Mouse (Mus musculus): Measurements from ENCODE around the gene Tent4a. TPM values are rescaled to one million over a fixed set of nuclear protein-coding genes. Genes with fewer than 3 reads are reported as not detected.

Tent4a gene
- polyA plus RNA-seq, 1 experiment from 2014 or later = 6.2 TPM

DNA sequence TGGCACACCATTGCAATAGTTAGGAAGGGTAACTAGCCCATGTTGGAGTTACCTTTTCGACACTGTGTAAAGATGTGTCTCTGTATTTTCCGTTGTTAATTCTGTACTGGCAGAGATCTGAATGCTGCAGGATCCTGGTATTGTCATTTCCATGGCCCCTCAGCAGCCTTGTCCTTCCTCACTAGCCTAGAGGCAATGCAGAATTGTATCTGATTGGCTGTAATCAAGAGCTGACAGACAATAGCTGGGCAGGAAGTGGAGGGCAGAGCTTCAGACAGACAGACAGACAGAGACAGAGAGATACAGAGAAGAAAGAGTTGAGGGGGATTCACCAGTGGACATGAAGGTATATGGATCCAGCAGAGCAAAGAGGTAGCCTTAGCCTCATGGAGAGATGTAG, 75.5 kb downstream of the Tent4a start:
- Histone ChIP-seq H3K27me3 (replicated peaks; ENCODE audit: control insufficient read depth, insufficient read depth, low read length) (no peaks in the 10 kb centered on the region), H3K27ac (ENCODE audit: low read depth, low read length) (no peak overlapping the region), H3K9ac (ENCODE audit: low read depth, low read length) (no peak overlapping the region), H3K9me3 (ENCODE audit: control insufficient read depth, low read length) (no peaks in the 10 kb centered on the region), H3K4me2 (no peak overlapping the region), H3K4me1 (replicated peaks; ENCODE audit: control insufficient read depth, insufficient read depth, low read length) (no peaks in the 10 kb centered on the region), H3K4me3 (ENCODE audit: low read depth, low read length) (no peak overlapping the region), H3K36me3 (ENCODE audit: control insufficient read depth, insufficient read depth, low read length) (no peaks in the 10 kb centered on the region)
- no peak for ATAC-seq (replicated peaks; ENCODE audit: low FRiP score)
- DNase-seq (ENCODE audit: low spot score) = no peak
- 75% methylated on average over 2 of the region's 2 CpGs for WGBS

DNA sequence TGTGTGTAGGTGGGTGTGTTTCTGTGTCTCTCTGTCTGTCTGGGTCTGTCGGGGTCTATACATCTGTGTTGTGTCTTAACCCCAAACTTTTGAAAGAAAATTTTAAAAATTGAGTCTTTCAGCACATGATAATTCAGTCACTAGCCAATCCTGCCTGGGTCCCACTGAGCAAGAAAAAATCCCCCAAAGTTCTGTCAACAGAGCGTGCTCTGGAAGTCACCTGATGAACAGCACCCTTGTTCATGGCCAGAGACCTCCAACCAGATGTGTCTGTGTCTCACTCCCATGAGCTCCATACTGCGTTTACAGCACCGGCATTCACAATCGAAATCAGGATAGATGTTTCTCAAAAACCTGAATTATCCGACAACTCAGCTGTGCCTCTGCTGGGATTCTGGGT, 76.0 kb downstream of the Tent4a start:
- no peak for DNase-seq (ENCODE audit: low spot score)
- 88% methylated on average over 6 of the region's 6 CpGs for WGBS
- H3K9ac ChIP-seq (ENCODE audit: low read depth, low read length) = no peak overlapping the region
- H3K27ac ChIP-seq (ENCODE audit: low read depth, low read length) = no peak overlapping the region
- H3K4me3 ChIP-seq (ENCODE audit: low read depth, low read length) = no peak overlapping the region
- H3K4me2 ChIP-seq = no peak overlapping the region
- no peaks in the 10 kb centered on the region for H3K4me1 ChIP-seq (replicated peaks; ENCODE audit: control insufficient read depth, insufficient read depth, low read length)
- no peaks in the 10 kb centered on the region for H3K9me3 ChIP-seq (ENCODE audit: control insufficient read depth, low read length)
- no peak for ATAC-seq (replicated peaks; ENCODE audit: low FRiP score)
- no peaks in the 10 kb centered on the region for H3K36me3 ChIP-seq (ENCODE audit: control insufficient read depth, insufficient read depth, low read length)
- H3K27me3 ChIP-seq (replicated peaks; ENCODE audit: control insufficient read depth, insufficient read depth, low read length) = no peaks in the 10 kb centered on the region

DNA sequence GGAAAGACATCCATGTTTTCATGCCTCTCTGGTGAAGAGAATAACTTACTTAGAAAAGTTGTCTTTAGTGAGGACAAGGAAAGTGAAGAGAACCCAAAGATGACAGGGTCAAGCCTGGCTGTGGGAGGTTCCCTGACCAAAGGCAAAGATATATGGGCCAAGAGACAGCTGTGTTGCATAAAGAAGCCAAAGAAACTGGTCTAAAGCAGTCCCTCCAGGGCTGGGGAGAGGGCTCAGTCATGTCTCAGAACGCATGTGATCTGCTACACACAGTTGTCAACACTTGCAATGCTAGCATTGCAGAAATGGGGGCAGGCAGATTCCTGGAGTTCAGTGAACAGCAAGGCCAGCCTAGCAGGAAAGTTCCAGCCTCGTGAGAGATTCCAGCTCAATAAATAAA, 77.3 kb downstream of the Tent4a start:
- H3K4me2 ChIP-seq = no peak overlapping the region
- H3K36me3 ChIP-seq (ENCODE audit: control insufficient read depth, insufficient read depth, low read length) = no peaks in the 10 kb centered on the region
- H3K4me1 ChIP-seq (replicated peaks; ENCODE audit: control insufficient read depth, insufficient read depth, low read length) = no peaks in the 10 kb centered on the region
- no peak overlapping the region for H3K4me3 ChIP-seq (ENCODE audit: low read depth, low read length)
- no peak overlapping the region for H3K9ac ChIP-seq (ENCODE audit: low read depth, low read length)
- no peak for DNase-seq (ENCODE audit: low spot score)
- no peaks in the 10 kb centered on the region for H3K27me3 ChIP-seq (replicated peaks; ENCODE audit: control insufficient read depth, insufficient read depth, low read length)
- no peaks in the 10 kb centered on the region for H3K9me3 ChIP-seq (ENCODE audit: control insufficient read depth, low read length)
- no peak for ATAC-seq (replicated peaks; ENCODE audit: low FRiP score)
- 71% methylated on average over 2 of the region's 2 CpGs for WGBS
- H3K27ac ChIP-seq (ENCODE audit: low read depth, low read length) = no peak overlapping the region

DNA sequence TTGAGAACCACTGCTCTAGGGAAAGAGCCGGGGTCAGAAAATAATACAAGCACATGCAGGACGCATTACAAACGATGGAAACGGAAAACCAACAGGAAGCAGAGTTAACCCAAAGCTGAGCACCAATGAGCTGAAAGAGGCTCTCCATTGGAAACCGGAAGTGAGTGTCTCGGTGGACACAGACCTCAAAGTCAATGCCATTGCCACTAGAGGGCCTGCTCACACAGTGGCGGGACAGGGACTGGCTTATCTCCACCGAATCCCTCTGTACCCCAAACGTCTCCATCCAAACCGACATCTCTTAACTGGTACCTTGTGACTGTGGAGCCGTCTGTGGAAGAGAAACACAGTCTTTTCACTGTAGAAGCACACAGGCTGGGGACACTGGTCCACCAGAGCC, 77.8 kb downstream of the Tent4a start:
- no peaks in the 10 kb centered on the region for H3K4me1 ChIP-seq (replicated peaks; ENCODE audit: control insufficient read depth, insufficient read depth, low read length)
- no peaks in the 10 kb centered on the region for H3K27me3 ChIP-seq (replicated peaks; ENCODE audit: control insufficient read depth, insufficient read depth, low read length)
- no peaks in the 10 kb centered on the region for H3K9me3 ChIP-seq (ENCODE audit: control insufficient read depth, low read length)
- 67% methylated on average over 11 of the region's 11 CpGs for WGBS
- H3K36me3 ChIP-seq (ENCODE audit: control insufficient read depth, insufficient read depth, low read length) = no peaks in the 10 kb centered on the region
- no peak overlapping the region for H3K9ac ChIP-seq (ENCODE audit: low read depth, low read length)
- H3K4me2 ChIP-seq = no peak overlapping the region
- no peak for DNase-seq (ENCODE audit: low spot score)
- no peak overlapping the region for H3K4me3 ChIP-seq (ENCODE audit: low read depth, low read length)
- no peak for ATAC-seq (replicated peaks; ENCODE audit: low FRiP score)
- no peak overlapping the region for H3K27ac ChIP-seq (ENCODE audit: low read depth, low read length)

DNA sequence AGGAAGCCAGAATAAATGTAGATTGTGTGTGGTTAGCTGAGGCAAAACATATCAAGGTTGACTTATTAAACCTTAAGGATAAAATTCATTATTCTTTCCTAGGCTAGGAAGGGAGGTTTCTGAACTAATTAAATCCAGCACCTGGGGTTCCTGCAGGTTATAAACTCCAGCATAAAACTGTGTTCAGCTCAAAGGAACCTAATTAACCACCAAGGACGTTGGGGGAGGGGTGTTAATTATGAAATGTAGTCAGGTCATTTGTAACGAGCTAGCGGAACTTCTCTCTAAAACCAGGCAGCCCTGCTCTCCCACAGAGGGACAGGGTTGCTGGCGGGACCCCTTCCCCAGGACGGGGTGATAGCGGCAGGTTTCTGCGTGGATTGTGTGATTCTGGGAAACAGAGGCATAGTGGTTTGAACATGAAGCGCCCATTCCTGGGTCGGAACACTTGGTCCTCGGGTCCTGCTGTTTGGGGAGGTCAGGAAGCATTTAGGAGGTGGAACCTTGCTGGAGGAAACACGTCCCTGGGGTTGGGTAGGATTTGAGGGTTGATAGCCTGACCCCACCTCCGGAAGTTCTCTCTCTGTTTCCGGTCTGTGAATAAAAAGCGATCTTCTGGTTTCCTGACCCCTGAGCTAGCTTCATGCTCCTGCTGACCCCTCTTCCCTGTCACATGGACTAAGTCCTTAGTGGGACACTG, 78.8 kb downstream of the Tent4a start:
- 71% methylated on average over 14 of the region's 14 CpGs for WGBS
- Histone ChIP-seq H3K9ac (ENCODE audit: low read depth, low read length) (no peak overlapping the region), H3K4me1 (replicated peaks; ENCODE audit: control insufficient read depth, insufficient read depth, low read length) (no peaks in the 10 kb centered on the region), H3K27ac (ENCODE audit: low read depth, low read length) (no peak overlapping the region), H3K9me3 (ENCODE audit: control insufficient read depth, low read length) (no peaks in the 10 kb centered on the region), H3K4me2 (no peak overlapping the region), H3K4me3 (ENCODE audit: low read depth, low read length) (no peak overlapping the region), H3K36me3 (ENCODE audit: control insufficient read depth, insufficient read depth, low read length) (no peaks in the 10 kb centered on the region), H3K27me3 (replicated peaks; ENCODE audit: control insufficient read depth, insufficient read depth, low read length) (no peaks in the 10 kb centered on the region)
- ATAC-seq (replicated peaks; ENCODE audit: low FRiP score) = no peak
- no peak for DNase-seq (ENCODE audit: low spot score)

Other genes starting within 250 kb of the Tent4a start
- gene Nsun2, start 871 bp downstream of the Tent4a start, polyA plus RNA-seq (2014; fragmentation: Nextera tagmentation; extraction: Ambion mirVana) = 278 and 320 TPM in 2 replicates
- 9.9 and 10.3 TPM in 2 replicates for gene Srd5a1, start 76.8 kb upstream of the Tent4a start, polyA plus RNA-seq (2014; fragmentation: Nextera tagmentation; extraction: Ambion mirVana)
- gene Ube2ql1, start 205.3 kb upstream of the Tent4a start, polyA plus RNA-seq (2014; fragmentation: Nextera tagmentation; extraction: Ambion mirVana) = 0.96 and 1.2 TPM in 2 replicates